Mouse (Mus musculus) midbrain, embryonic 10.5 days (tissue): ENCODE data around the gene Nfkbiz. TPM values are rescaled to one million over a fixed set of nuclear protein-coding genes. Genes with fewer than 3 reads are reported as not detected.
"Not testable (repeated sequence)": the region's sequence is repeated elsewhere in the genome, so short reads cannot be mapped to it uniquely, and the experiment has no call there.

Source experiments
- DNase-seq: peaks from one replicate; pipeline ENCODE4 v3.0.0-alpha.2; 2017; ENCODE audit warnings: low spot score
- H3K27ac ChIP-seq: fragments of 300-500 bp; sonication (generic); replicated peaks from 2 replicates; pipeline ENCODE4 v1.5.1; 2016; ENCODE audit warnings: mild to moderate bottlenecking
- H3K27me3 ChIP-seq: fragments of 300-500 bp; sonication (generic); 2 replicates; pipeline ENCODE4 v1.6.1; 2016; ENCODE audit warnings: low read depth, mild to moderate bottlenecking; ENCODE audit not compliant: poor library complexity, severe bottlenecking
- H3K36me3 ChIP-seq: fragments of 300-500 bp; sonication (generic); 2 replicates; pipeline ENCODE4 v1.6.1; 2016; ENCODE audit warnings: mild to moderate bottlenecking, moderate library complexity
- H3K4me1 ChIP-seq: fragments of 300-500 bp; sonication (generic); 2 replicates; pipeline ENCODE4 v1.6.1; 2016
- H3K4me3 ChIP-seq: fragments of 300-500 bp; sonication (generic); 2 replicates; pipeline ENCODE4 v1.5.1; 2016; ENCODE audit warnings: mild to moderate bottlenecking, moderate library complexity
- H3K9me3 ChIP-seq: fragments of 300-500 bp; sonication (generic); replicated peaks from 2 replicates; pipeline ENCODE4 v1.6.1; 2016; ENCODE audit warnings: mild to moderate bottlenecking
- WGBS: fragments of 180-500 bp; shearing (Covaris S2); methylation state at CpG from one replicate; pipeline ENCODE4 v1.1.7; 2016; 5-methylcytosine and 5-hydroxymethylcytosine counted together
- polyA plus RNA-seq: library from polyadenylated mRNA; unstranded; fragments of >200 nt; fragmentation: Nextera tagmentation; extraction: Ambion mirVana; gene quantifications from 2 replicates; pipeline ENCODE4 v1.2.1, GENCODE M21; 2016

Gene Nfkbiz
- 1.1 and 1.2 TPM in 2 replicates for polyA plus RNA-seq

DNA sequence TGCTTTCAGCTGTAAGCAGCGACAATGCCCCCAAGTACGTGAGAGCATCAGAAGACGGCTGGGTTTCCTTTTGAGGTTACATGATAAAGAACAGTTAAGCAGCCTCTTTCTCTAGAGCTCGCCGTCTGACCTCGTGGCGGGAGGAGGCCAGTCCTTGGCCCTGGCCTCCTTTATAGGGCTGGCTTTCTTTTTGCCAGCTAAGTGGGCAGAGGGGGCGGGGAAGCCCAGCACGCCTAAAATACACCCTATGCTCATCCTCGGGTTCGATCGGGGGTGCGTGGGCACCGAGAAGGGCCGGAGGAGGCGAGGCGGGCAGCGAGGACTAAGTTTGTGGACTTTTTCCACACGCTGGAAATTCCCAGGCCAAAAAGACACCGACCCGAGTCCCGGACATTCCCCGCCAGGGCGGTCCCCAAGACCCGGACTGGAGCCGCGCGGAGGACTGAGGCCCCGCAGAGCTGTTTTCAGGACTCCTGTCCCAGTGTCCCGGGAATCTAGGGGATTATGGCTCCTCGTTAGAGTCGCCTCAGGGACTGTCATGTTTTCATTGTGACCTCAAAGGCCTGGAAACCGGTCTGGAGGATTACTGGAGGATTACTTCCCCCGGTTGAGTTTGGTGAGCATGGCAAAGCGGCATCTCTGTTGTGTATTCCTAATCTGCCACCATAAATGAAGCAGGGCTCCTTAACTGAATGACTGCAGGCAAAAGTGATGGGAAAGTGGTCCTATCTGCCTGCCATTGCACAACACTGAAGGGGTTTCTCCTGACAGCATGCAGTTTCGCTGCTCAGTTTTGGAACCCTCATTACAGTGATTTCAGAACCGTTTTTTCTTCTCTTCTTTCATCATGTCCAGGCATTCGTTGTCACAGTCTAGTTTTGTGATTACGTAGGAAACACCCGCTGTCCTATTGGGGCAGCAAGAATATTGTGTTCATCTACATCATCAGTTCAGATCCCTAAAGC lies at the start of gene Nfkbiz:
Gene Nfkbiz (minus strand): TSS at position 390 of the 965 bp plus-strand sequence.
- Histone ChIP-seq H3K4me1 (peaks cover 30% of the 10 kb centered on the region), H3K9me3 (no peaks in the 10 kb centered on the region), H3K4me3 (peak within 1 kb of the TSS; percentile 58), H3K27ac (peak within 1 kb of the TSS; percentile 98), H3K27me3 (no peaks in the 10 kb centered on the region), H3K36me3 (peaks cover 14% of the 10 kb centered on the region)
- under 1% methylated on average over 40 of the region's 40 CpGs for WGBS
- DNase-seq: peak; percentile 93

DNA sequence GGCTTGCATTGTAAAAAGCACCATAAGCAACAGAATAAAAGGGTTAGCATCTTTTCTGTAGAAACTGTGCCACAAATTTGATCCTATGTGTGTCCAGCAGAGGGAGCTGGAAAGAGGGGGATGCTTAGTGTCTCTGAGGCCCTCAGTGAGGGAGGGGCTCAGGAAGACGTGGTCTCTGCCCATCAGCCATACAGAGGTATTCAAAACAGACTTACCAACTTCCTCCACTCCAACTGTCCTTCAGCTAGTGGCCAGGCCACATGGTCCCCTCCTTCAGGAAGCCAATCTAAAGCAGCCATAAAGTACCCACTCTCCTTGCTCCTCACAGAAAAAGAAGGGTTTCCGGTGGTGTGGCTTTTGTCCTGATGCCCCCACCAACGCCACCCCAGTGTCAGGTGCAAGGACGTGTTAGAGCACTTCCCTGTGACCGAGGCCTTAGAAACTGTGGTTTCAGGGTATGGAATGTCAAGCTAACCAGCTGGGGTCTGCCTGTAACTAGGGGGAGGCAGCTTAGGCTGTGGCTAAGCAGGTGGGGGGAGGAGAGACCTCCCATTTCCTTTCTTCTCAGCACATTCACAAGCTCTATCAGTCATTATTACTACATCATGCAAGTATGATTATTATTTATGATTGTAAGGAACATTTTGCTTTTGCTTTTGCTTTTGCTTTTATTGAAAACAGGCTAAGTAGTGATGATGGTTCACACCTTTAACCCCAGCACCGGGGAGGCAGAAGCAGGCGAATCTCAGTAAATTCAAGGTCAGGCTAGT lies 49.3 kb upstream of the Nfkbiz start:
- DNase-seq: no peak
- Histone ChIP-seq H3K36me3 (peaks cover 31% of the 10 kb centered on the region), H3K27ac (no peak overlapping the region), H3K4me1 (no peaks in the 10 kb centered on the region), H3K4me3 (no peak overlapping the region), H3K9me3 (no peaks in the 10 kb centered on the region), H3K27me3 (no peaks in the 10 kb centered on the region)
- 68% methylated on average over 7 of the region's 7 CpGs for WGBS

- Histone ChIP-seq H3K27ac (no peak overlapping the region), H3K9me3 (no peaks in the 10 kb centered on the region), H3K27me3 (no peaks in the 10 kb centered on the region), H3K4me3 (no peak overlapping the region), H3K4me1 (no peaks in the 10 kb centered on the region), H3K36me3 (peaks cover 16% of the 10 kb centered on the region)
- DNase-seq: no peak
- 85% methylated on average over 11 of the region's 11 CpGs for WGBS
These were observed 45.5 kb upstream of the Nfkbiz start for GRCm38 (mm10) chr16:55884246-55884645.

- H3K27me3 ChIP-seq: no peaks in the 10 kb centered on the region
- H3K4me3 ChIP-seq: no peak overlapping the region
- no peaks in the 10 kb centered on the region for H3K36me3 ChIP-seq
- WGBS: 82% methylated on average over 6 of the region's 6 CpGs
- no peaks in the 10 kb centered on the region for H3K9me3 ChIP-seq
- DNase-seq: no peak
- H3K27ac ChIP-seq: no peak overlapping the region
- H3K4me1 ChIP-seq: no peaks in the 10 kb centered on the region
These were observed 37.3 kb upstream of the Nfkbiz start for GRCm38 (mm10) chr16:55876025-55876424.

DNA sequence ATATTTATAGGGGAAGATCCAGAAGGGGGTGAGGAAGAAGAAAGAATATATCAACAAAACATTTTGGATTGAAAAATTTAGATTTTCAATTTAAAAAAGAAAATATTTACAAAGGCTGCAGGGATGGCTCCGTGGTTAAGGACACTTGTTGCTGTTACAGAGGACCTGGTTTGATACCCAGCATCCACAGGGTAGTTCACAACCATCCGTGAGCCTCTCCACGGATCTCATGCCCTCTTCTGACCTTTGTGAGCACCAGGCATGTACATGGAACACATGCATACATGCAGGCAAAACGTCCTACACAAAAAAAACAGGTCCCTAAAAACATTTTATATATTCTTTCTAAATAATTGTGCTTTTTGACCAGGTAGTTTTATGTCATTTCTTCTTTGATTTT lies 25.1 kb upstream of the Nfkbiz start:
- Histone ChIP-seq H3K36me3 (peaks cover 16% of the 10 kb centered on the region), H3K4me3 (no peak overlapping the region)
- 67% methylated on average over 4 of the region's 4 CpGs for WGBS

GRCm38 (mm10) chr16:55863149-55863815 lies 24.6 kb upstream of the Nfkbiz start:
- Histone ChIP-seq H3K27me3 (no peaks in the 10 kb centered on the region), H3K4me1 (no peaks in the 10 kb centered on the region), H3K27ac (no peak overlapping the region), H3K9me3 (no peaks in the 10 kb centered on the region), H3K36me3 (peaks cover 17% of the 10 kb centered on the region), H3K4me3 (no peak overlapping the region)
- peak; percentile 57 for DNase-seq
- WGBS: 33% methylated on average over 7 of the region's 7 CpGs

More for the DNA sequence above, 25.1 kb upstream of the Nfkbiz start:
- DNase-seq: no peak
- Histone ChIP-seq H3K4me1 (no peaks in the 10 kb centered on the region), H3K27ac (no peak overlapping the region), H3K27me3 (no peaks in the 10 kb centered on the region), H3K9me3 (no peaks in the 10 kb centered on the region)

- no peaks in the 10 kb centered on the region for H3K4me1 ChIP-seq
- no peak overlapping the region for H3K4me3 ChIP-seq
- no peaks in the 10 kb centered on the region for H3K9me3 ChIP-seq
- H3K27ac ChIP-seq: no peak overlapping the region
- H3K27me3 ChIP-seq: no peaks in the 10 kb centered on the region
- WGBS: 93% methylated on average over 3 of the region's 3 CpGs
- peaks cover 19% of the 10 kb centered on the region for H3K36me3 ChIP-seq
- no peak for DNase-seq
These were observed 22.4 kb upstream of the Nfkbiz start for GRCm38 (mm10) chr16:55861104-55861503.

GRCm38 (mm10) chr16:55859421-55859820 lies 20.7 kb upstream of the Nfkbiz start:
- not testable (repeated sequence) for H3K27ac ChIP-seq, H3K4me3 ChIP-seq, H3K4me1 ChIP-seq, DNase-seq, H3K27me3 ChIP-seq, H3K9me3 ChIP-seq
- WGBS: 96% methylated on average over 4 of the region's 4 CpGs
- peaks cover 16% of the 10 kb centered on the region for H3K36me3 ChIP-seq

- H3K36me3 ChIP-seq: peaks cover 16% of the 10 kb centered on the region
- DNase-seq: peak; percentile 38
- H3K27ac ChIP-seq: no peak overlapping the region
- 64% methylated on average over 6 of the region's 6 CpGs for WGBS
- H3K9me3 ChIP-seq: no peaks in the 10 kb centered on the region
- H3K4me1 ChIP-seq: no peaks in the 10 kb centered on the region
- no peak overlapping the region for H3K4me3 ChIP-seq
- no peaks in the 10 kb centered on the region for H3K27me3 ChIP-seq
These were observed 19.8 kb upstream of the Nfkbiz start for GRCm38 (mm10) chr16:55858465-55858864.

GRCm38 (mm10) chr16:55852943-55853727 lies 14.4 kb upstream of the Nfkbiz start:
- H3K9me3 ChIP-seq: no peaks in the 10 kb centered on the region
- no peak overlapping the region for H3K4me3 ChIP-seq
- no peak overlapping the region for H3K27ac ChIP-seq
- WGBS: 62% methylated on average over 19 of the region's 19 CpGs
- H3K27me3 ChIP-seq: no peaks in the 10 kb centered on the region
- peak; percentile 65 for DNase-seq
- no peaks in the 10 kb centered on the region for H3K4me1 ChIP-seq
- H3K36me3 ChIP-seq: peaks cover 10% of the 10 kb centered on the region; the same call in 1 of the 2 replicates

DNA sequence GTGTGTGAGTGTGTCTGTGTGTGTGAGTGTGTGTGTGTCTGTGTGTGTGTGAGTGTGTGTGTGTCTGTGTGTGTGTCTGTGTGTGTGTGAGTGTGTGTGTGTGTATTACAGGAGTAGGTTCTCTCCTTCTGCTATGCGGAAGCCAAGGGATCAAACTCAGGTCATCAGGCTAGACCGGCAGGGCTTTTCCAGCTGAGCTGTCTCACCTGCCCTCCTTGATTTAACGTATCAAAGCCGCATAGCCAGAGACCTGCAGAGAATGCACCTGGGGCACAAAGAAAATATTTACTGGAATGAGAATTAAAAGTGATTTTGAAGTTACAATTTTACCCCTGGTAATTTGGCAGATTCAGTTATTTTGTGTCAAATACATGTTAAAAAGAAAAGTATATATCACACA lies 13.8 kb upstream of the Nfkbiz start:
- H3K4me1 ChIP-seq: no peaks in the 10 kb centered on the region
- WGBS: 53% methylated on average over 4 of the region's 4 CpGs
- DNase-seq: no peak
- no peak overlapping the region for H3K4me3 ChIP-seq
- no peaks in the 10 kb centered on the region for H3K27me3 ChIP-seq
- peaks cover 10% of the 10 kb centered on the region; the same call in 1 of the 2 replicates for H3K36me3 ChIP-seq
- H3K27ac ChIP-seq: no peak overlapping the region
- no peaks in the 10 kb centered on the region for H3K9me3 ChIP-seq

DNA sequence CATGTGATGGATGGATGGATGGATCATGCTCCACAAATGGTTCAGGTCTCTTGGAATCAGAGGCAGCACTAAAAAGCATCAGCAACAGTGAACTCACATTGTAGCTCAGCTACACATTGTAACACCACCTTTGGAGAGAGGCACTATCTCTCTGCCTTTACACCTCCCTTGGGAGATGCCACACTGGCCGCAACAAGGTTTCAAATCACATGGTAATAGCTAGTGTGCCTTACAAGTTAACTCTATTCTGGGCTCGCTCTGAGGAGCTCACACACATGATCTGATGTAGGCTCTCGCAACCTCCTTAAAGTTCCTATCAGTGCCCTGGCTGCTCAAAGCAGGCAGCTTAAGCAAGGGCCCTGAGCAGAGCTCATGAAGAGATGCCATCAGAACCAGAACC lies 11.8 kb upstream of the Nfkbiz start:
- DNase-seq: no peak
- no peak overlapping the region for H3K27ac ChIP-seq
- H3K9me3 ChIP-seq: 0 out of 2 replicates have a peak, but pooled peaks cover 3% of the 10 kb centered on the region
- no peaks in the 10 kb centered on the region for H3K4me1 ChIP-seq
- H3K4me3 ChIP-seq: no peak overlapping the region
- H3K36me3 ChIP-seq: 0 out of 2 replicates have a peak, but pooled peaks cover 3% of the 10 kb centered on the region
- H3K27me3 ChIP-seq: no peaks in the 10 kb centered on the region
- 89% methylated on average over 3 of the region's 3 CpGs for WGBS
